Mouse (Mus musculus) lung, adult 10 weeks (tissue): Measurements from ENCODE around the gene Spns2. TPM values are rescaled to one million over a fixed set of nuclear protein-coding genes. Genes with fewer than 3 reads are reported as not detected.

ENCODE experiments used
- polyA plus RNA-seq: library from polyadenylated mRNA; stranded (reverse); fragments of 350-450 nt; fragmentation: Illumina TruSeq; extraction: RNeasy Lipid Tissue Mini Kit (QIAGEN cat#74804); gene quantifications from one replicate; pipeline ENCODE4 v1.2.3, GENCODE M21; 2014; ENCODE audit warnings: low read depth, low replicate concordance; ENCODE audit not compliant: insufficient read depth

Spns2 gene
- polyA plus RNA-seq: 27.5 TPM

DNA sequence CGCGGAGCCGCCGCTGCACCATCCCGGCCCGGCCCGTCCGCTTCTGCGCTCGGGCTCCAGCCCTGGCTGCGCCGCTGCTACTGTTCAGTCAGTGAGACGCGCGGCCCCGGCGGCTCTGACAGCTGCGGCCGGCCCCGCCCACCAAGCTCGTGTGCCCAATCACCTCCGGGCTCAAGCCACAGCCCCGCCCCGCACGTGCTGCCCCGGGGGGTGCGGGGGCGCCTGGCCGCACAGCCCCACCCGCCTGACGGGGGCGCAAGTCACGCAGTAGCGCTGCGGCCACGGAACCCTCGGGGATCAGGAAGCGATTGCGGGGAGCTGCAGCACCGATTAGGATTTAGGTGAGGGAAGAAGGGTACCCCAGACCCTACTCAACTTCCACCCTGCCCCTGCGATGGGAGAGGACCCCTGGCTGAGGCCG, at the start of gene Spns2:
Spns2 (minus strand) TSS at position 24 of the 421 bp plus-strand sequence.

DNA sequence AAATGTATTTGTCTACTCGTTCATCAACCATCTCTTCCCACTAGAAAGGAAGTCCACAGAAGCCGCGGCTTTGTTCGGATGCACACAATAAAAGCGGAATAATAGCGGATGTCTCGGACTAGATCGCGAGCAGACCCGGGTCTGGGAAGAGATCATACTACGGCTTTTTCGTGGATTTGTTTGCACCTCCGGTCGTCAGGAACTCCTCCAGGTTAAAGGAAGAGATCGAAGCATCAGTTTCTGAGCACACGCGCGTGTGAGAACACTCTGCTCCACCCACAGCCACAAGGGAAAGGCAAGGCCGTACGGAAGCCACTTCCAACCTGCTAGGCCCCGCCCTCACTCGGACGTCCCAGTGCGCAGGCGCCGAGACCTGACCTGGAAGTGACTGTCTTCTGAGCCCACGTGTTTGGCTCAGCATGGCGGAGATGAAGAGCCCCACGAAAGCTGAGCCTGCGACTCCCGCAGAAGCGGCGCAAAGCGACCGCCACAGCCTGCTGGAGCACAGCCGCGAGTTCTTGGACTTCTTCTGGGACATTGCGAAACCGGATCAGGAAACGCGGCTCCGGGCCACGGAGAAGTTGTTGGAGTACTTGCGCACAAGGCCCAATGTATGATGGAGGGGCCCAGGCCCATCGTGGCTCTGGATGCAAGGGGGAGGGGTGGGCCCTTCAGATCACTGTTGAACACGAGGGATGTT, 48.6 kb downstream of the Spns2 start, which contains the start of gene Mybbp1a:
Mybbp1a (plus strand) TSS at position 391 of the 700 bp plus-strand sequence.

GRCm38 (mm10) chr11:72434963-72435693, 54.6 kb downstream of the Spns2 start, which contains the start of gene Ggt6:
Gene Ggt6 (plus strand): TSS chr11:72435526.

GRCm38 (mm10) chr11:72411093-72411921, 78.4 kb downstream of the Spns2 start, which contains the start of gene Smtnl2:
Gene Smtnl2 (minus strand): TSS chr11:72411713.

Other genes with a start within 250 kb of the Spns2 start
- gene Slc13a5, start 222.7 kb downstream of the Spns2 start, polyA plus RNA-seq: not detected
- 46.6 TPM for gene Xaf1, start 188.3 kb downstream of the Spns2 start, polyA plus RNA-seq
- not detected for gene Fbxo39, start 175.5 kb downstream of the Spns2 start, polyA plus RNA-seq
- 14.1 TPM for gene Tekt1, start 127.5 kb downstream of the Spns2 start, polyA plus RNA-seq
- gene Smtnl2, start 78.2 kb downstream of the Spns2 start, polyA plus RNA-seq: 11.8 TPM
- gene Ggt6, start 54.4 kb downstream of the Spns2 start, polyA plus RNA-seq: 1.3 TPM
- gene Mybbp1a, start 48.5 kb downstream of the Spns2 start, polyA plus RNA-seq: 25.2 TPM
- gene Spns3, start 60.6 kb upstream of the Spns2 start, polyA plus RNA-seq: 0.46 TPM
- 15.5 TPM for gene Ube2g1, start 117.4 kb upstream of the Spns2 start, polyA plus RNA-seq
- 10.8 TPM for gene Ankfy1, start 200.1 kb upstream of the Spns2 start, polyA plus RNA-seq